Mouse (Mus musculus): ENCODE results near the gene Gm5458.
"Not testable (repeated sequence)": the region's sequence is repeated elsewhere in the genome, so short reads cannot be mapped to it uniquely, and the experiment has no call there.

The Gm5458 gene

GRCm38 (mm10) chr14:19602481-19602880 lies at the start of gene Gm5458:
TSS of gene Gm5458 (minus strand) at chr14:19602581.
- not testable (repeated sequence) for DNase-seq (ENCODE audit: low read depth)

GRCm38 (mm10) chr14:19646232-19646631 lies 43.9 kb upstream of the Gm5458 start:
- no peak for DNase-seq (ENCODE audit: low read depth)

- DNase-seq (ENCODE audit: low read depth) = peak; percentile 11
Measured at GRCm38 (mm10) chr14:19584804-19585667, 17.3 kb downstream of the Gm5458 start, which contains the start of gene Gm2237. TSS of gene Gm2237 (minus strand) at chr14:19585135.

- DNase-seq (ENCODE audit: low read depth) = not testable (repeated sequence)
Measured at GRCm38 (mm10) chr14:19549863-19550262, 52.5 kb downstream of the Gm5458 start, which contains the start of gene Gm2244. TSS of gene Gm2244 (minus strand) at chr14:19549963.
